Mouse (Mus musculus): ENCODE data around the gene Lpin2. TPM values are rescaled to one million over a fixed set of nuclear protein-coding genes. Genes with fewer than 3 reads are reported as not detected.

The Lpin2 gene
- polyA plus RNA-seq, 1 experiment from 2014 or later, result 59.2 TPM

- 93% methylated on average over 13 of the region's 13 CpGs for WGBS
- peaks cover 5% of the 10 kb centered on the region; the same call in 1 of the 2 replicates for H3K36me3 ChIP-seq
- no peak for ATAC-seq (ENCODE audit: insufficient number of reproducible peaks, insufficient read depth, low FRiP score, low TSS enrichment)
- H3K9ac ChIP-seq, result no peak overlapping the region
- H3K4me3 ChIP-seq, result no peak overlapping the region
- H3K27me3 ChIP-seq, result no peaks in the 10 kb centered on the region
- H3K4me2 ChIP-seq (replicated peaks), result no peak overlapping the region
- no peak overlapping the region for H3K27ac ChIP-seq
- no peaks in the 10 kb centered on the region for H3K9me3 ChIP-seq
- peaks cover 21% of the 10 kb centered on the region for H3K4me1 ChIP-seq
Measured at GRCm38 (mm10) chr17:71256806-71257536, 74.6 kb downstream of the Lpin2 start.

- H3K4me3 ChIP-seq, result no peak overlapping the region
- no peak overlapping the region for H3K4me2 ChIP-seq (replicated peaks)
- peaks cover 3% of the 10 kb centered on the region; the same call in 1 of the 2 replicates for H3K4me1 ChIP-seq
- 78% methylated on average over 11 of the region's 11 CpGs for WGBS
- no peaks in the 10 kb centered on the region for H3K27me3 ChIP-seq
- H3K27ac ChIP-seq, result no peak overlapping the region
- no peaks in the 10 kb centered on the region for H3K36me3 ChIP-seq
- no peak overlapping the region for H3K9ac ChIP-seq
- no peaks in the 10 kb centered on the region for H3K9me3 ChIP-seq
- no peak for ATAC-seq (ENCODE audit: insufficient number of reproducible peaks, insufficient read depth, low FRiP score, low TSS enrichment)
Measured at GRCm38 (mm10) chr17:71259727-71260126, 77.4 kb downstream of the Lpin2 start.

- no peak for ATAC-seq (ENCODE audit: insufficient number of reproducible peaks, insufficient read depth, low FRiP score, low TSS enrichment)
- no peaks in the 10 kb centered on the region for H3K9me3 ChIP-seq
- no peak overlapping the region for H3K27ac ChIP-seq
- H3K9ac ChIP-seq, result no peak overlapping the region
- no peaks in the 10 kb centered on the region for H3K36me3 ChIP-seq
- H3K4me2 ChIP-seq (replicated peaks), result no peak overlapping the region
- peaks cover 2% of the 10 kb centered on the region; the same call in 1 of the 2 replicates for H3K4me1 ChIP-seq
- H3K27me3 ChIP-seq, result no peaks in the 10 kb centered on the region
- H3K4me3 ChIP-seq, result no peak overlapping the region
- 58% methylated on average over 3 of the region's 3 CpGs for WGBS
Measured at GRCm38 (mm10) chr17:71260658-71261057, 78.3 kb downstream of the Lpin2 start.

- Histone ChIP-seq H3K27ac (no peak overlapping the region), H3K27me3 (no peaks in the 10 kb centered on the region), H3K4me3 (no peak overlapping the region), H3K9me3 (no peaks in the 10 kb centered on the region), H3K4me2 (replicated peaks) (no peak overlapping the region), H3K4me1 (no peaks in the 10 kb centered on the region), H3K9ac (no peak overlapping the region), H3K36me3 (no peaks in the 10 kb centered on the region)
- WGBS, result 78% methylated on average over 6 of the region's 6 CpGs
- no peak for ATAC-seq (ENCODE audit: insufficient number of reproducible peaks, insufficient read depth, low FRiP score, low TSS enrichment)
Measured at GRCm38 (mm10) chr17:71263136-71263535, 80.8 kb downstream of the Lpin2 start.

- WGBS, result 71% methylated on average over 4 of the region's 4 CpGs
- Histone ChIP-seq H3K36me3 (no peaks in the 10 kb centered on the region), H3K27me3 (no peaks in the 10 kb centered on the region), H3K4me2 (replicated peaks) (no peak overlapping the region), H3K9me3 (no peaks in the 10 kb centered on the region), H3K27ac (no peak overlapping the region), H3K9ac (no peak overlapping the region), H3K4me1 (no peaks in the 10 kb centered on the region), H3K4me3 (no peak overlapping the region)
- no peak for ATAC-seq (ENCODE audit: insufficient number of reproducible peaks, insufficient read depth, low FRiP score, low TSS enrichment)
Measured at GRCm38 (mm10) chr17:71264739-71265138, 82.4 kb downstream of the Lpin2 start.

- no peaks in the 10 kb centered on the region for H3K4me1 ChIP-seq
- H3K36me3 ChIP-seq, result no peaks in the 10 kb centered on the region
- 74% methylated on average over 5 of the region's 5 CpGs for WGBS
- no peaks in the 10 kb centered on the region for H3K27me3 ChIP-seq
- no peaks in the 10 kb centered on the region for H3K9me3 ChIP-seq
- H3K4me2 ChIP-seq (replicated peaks), result no peak overlapping the region
- no peak overlapping the region for H3K9ac ChIP-seq
- no peak overlapping the region for H3K4me3 ChIP-seq
- ATAC-seq (ENCODE audit: insufficient number of reproducible peaks, insufficient read depth, low FRiP score, low TSS enrichment), result no peak
- no peak overlapping the region for H3K27ac ChIP-seq
Measured at GRCm38 (mm10) chr17:71265336-71266051, 83.1 kb downstream of the Lpin2 start.

- 84% methylated on average over 8 of the region's 8 CpGs for WGBS
- no peaks in the 10 kb centered on the region for H3K36me3 ChIP-seq
- no peak overlapping the region for H3K4me3 ChIP-seq
- no peaks in the 10 kb centered on the region for H3K4me1 ChIP-seq
- H3K27me3 ChIP-seq, result no peaks in the 10 kb centered on the region
- no peak overlapping the region for H3K9ac ChIP-seq
- H3K9me3 ChIP-seq, result no peaks in the 10 kb centered on the region
- ATAC-seq (ENCODE audit: insufficient number of reproducible peaks, insufficient read depth, low FRiP score, low TSS enrichment), result no peak
- no peak overlapping the region for H3K4me2 ChIP-seq (replicated peaks)
- no peak overlapping the region for H3K27ac ChIP-seq
Measured at GRCm38 (mm10) chr17:71267374-71267773, 85.0 kb downstream of the Lpin2 start.

GRCm38 (mm10) chr17:71268152-71268551 is 85.8 kb downstream of the Lpin2 start:
- no peak for ATAC-seq (ENCODE audit: insufficient number of reproducible peaks, insufficient read depth, low FRiP score, low TSS enrichment)
- no peaks in the 10 kb centered on the region for H3K4me1 ChIP-seq

GRCm38 (mm10) chr17:71268599-71268998 is 86.2 kb downstream of the Lpin2 start:
- Histone ChIP-seq H3K9ac (no peak overlapping the region), H3K4me3 (no peak overlapping the region), H3K4me1 (no peaks in the 10 kb centered on the region), H3K9me3 (no peaks in the 10 kb centered on the region), H3K36me3 (peaks cover 4% of the 10 kb centered on the region), H3K4me2 (replicated peaks) (no peak overlapping the region), H3K27ac (no peak overlapping the region), H3K27me3 (no peaks in the 10 kb centered on the region)
- no peak for ATAC-seq (ENCODE audit: insufficient number of reproducible peaks, insufficient read depth, low FRiP score, low TSS enrichment)
- 93% methylated on average over 3 of the region's 3 CpGs for WGBS

More at GRCm38 (mm10) chr17:71268152-71268551, 85.8 kb downstream of the Lpin2 start:
- no peak overlapping the region for H3K4me3 ChIP-seq
- 87% methylated on average over 10 of the region's 10 CpGs for WGBS
- H3K9ac ChIP-seq, result no peak overlapping the region
- no peaks in the 10 kb centered on the region; the same call in 1 of the 2 replicates for H3K36me3 ChIP-seq
- no peak overlapping the region for H3K27ac ChIP-seq
- H3K27me3 ChIP-seq, result no peaks in the 10 kb centered on the region
- no peak overlapping the region for H3K4me2 ChIP-seq (replicated peaks)
- no peaks in the 10 kb centered on the region for H3K9me3 ChIP-seq

GRCm38 (mm10) chr17:71273901-71274300 is 91.5 kb downstream of the Lpin2 start:
- Histone ChIP-seq H3K4me3 (no peak overlapping the region), H3K36me3 (peaks cover 16% of the 10 kb centered on the region), H3K9ac (no peak overlapping the region), H3K27me3 (no peaks in the 10 kb centered on the region), H3K4me2 (replicated peaks) (no peak overlapping the region), H3K4me1 (no peaks in the 10 kb centered on the region), H3K9me3 (no peaks in the 10 kb centered on the region), H3K27ac (no peak overlapping the region)
- no peak for ATAC-seq (ENCODE audit: insufficient number of reproducible peaks, insufficient read depth, low FRiP score, low TSS enrichment)
- 93% methylated on average over 12 of the region's 12 CpGs for WGBS

GRCm38 (mm10) chr17:71276771-71277170 is 94.4 kb downstream of the Lpin2 start:
- Histone ChIP-seq H3K4me1 (no peaks in the 10 kb centered on the region), H3K9me3 (no peaks in the 10 kb centered on the region), H3K9ac (no peak overlapping the region), H3K27me3 (no peaks in the 10 kb centered on the region), H3K27ac (no peak overlapping the region), H3K4me2 (replicated peaks) (no peak overlapping the region), H3K36me3 (peaks cover 16% of the 10 kb centered on the region), H3K4me3 (no peak overlapping the region)
- no peak for ATAC-seq (ENCODE audit: insufficient number of reproducible peaks, insufficient read depth, low FRiP score, low TSS enrichment)
- WGBS, result 87% methylated on average over 10 of the region's 10 CpGs
